Mouse (Mus musculus): Measurements from ENCODE around the gene Iapp. TPM values are rescaled to one million over a fixed set of nuclear protein-coding genes. Genes with fewer than 3 reads are reported as not detected.
A peak's percentile ranks its signal among the peaks of the same experiment; 100 is the strongest.
"Not testable (repeated sequence)": the region's sequence is repeated elsewhere in the genome, so short reads cannot be mapped to it uniquely, and the experiment has no call there.

Gene Iapp
- polyA plus RNA-seq, 1 experiment, result not detected

GRCm38 (mm10) chr6:142338961-142339360, 40.7 kb downstream of the Iapp start:
- TF ChIP-seq POLR2A (IDR thresholded peaks at IDR 0.05; ENCODE audit: borderline replicate concordance, extremely low read depth, low read depth, low read length) (no peak), CTCF (IDR thresholded peaks at IDR 0.05; ENCODE audit: insufficient read depth, low read length) (no peak)

GRCm38 (mm10) chr6:142339576-142339975, 41.4 kb downstream of the Iapp start:
- no peak for DNase-seq
- H3K4me3 ChIP-seq (replicated peaks; ENCODE audit: extremely low read depth, low read depth, low read length), result no peak overlapping the region
- TF ChIP-seq CTCF (IDR thresholded peaks at IDR 0.05; ENCODE audit: insufficient read depth, low read length) (no peak), POLR2A (IDR thresholded peaks at IDR 0.05; ENCODE audit: borderline replicate concordance, extremely low read depth, low read depth, low read length) (no peak)
- no peaks in the 10 kb centered on the region for H3K4me1 ChIP-seq (ENCODE audit: control insufficient read depth, insufficient read depth, low read length)
- 20% methylated on average over 2 of the region's 2 CpGs for WGBS

More at GRCm38 (mm10) chr6:142338961-142339360, 40.7 kb downstream of the Iapp start:
- Histone ChIP-seq H3K4me1 (ENCODE audit: control insufficient read depth, insufficient read depth, low read length) (no peaks in the 10 kb centered on the region), H3K4me3 (replicated peaks; ENCODE audit: extremely low read depth, low read depth, low read length) (no peak overlapping the region)
- WGBS, result 48% methylated on average over 2 of the region's 2 CpGs
- DNase-seq, result no peak

GRCm38 (mm10) chr6:142343561-142343960, 45.3 kb downstream of the Iapp start:
- WGBS, result 58% methylated on average over 2 of the region's 2 CpGs
- H3K4me1 ChIP-seq (ENCODE audit: control insufficient read depth, insufficient read depth, low read length), result peaks cover 3% of the 10 kb centered on the region
- DNase-seq, result no peak
- no peak overlapping the region for H3K4me3 ChIP-seq (replicated peaks; ENCODE audit: extremely low read depth, low read depth, low read length)
- TF ChIP-seq CTCF (IDR thresholded peaks at IDR 0.05; ENCODE audit: insufficient read depth, low read length), result peak; percentile 33; the same call in 1 of the 2 replicates
- no peak for TF ChIP-seq POLR2A (IDR thresholded peaks at IDR 0.05; ENCODE audit: borderline replicate concordance, extremely low read depth, low read depth, low read length)

- TF ChIP-seq CTCF (IDR thresholded peaks at IDR 0.05; ENCODE audit: insufficient read depth, low read length) (no peak), POLR2A (IDR thresholded peaks at IDR 0.05; ENCODE audit: borderline replicate concordance, extremely low read depth, low read depth, low read length) (peak; percentile 28; the same call in 1 of the 2 replicates)
- WGBS, result under 1% methylated on average over 48 of the region's 48 CpGs
- DNase-seq, result peak; percentile 78
- Histone ChIP-seq H3K4me1 (ENCODE audit: control insufficient read depth, insufficient read depth, low read length) (peaks cover 3% of the 10 kb centered on the region), H3K4me3 (replicated peaks; ENCODE audit: extremely low read depth, low read depth, low read length) (peak within 1 kb of the TSS; percentile 99)
Observed at GRCm38 (mm10) chr6:142345440-142346038, 47.3 kb downstream of the Iapp start, which contains the start of gene Pyroxd1. Gene Pyroxd1, plus strand, starts transcription at chr6:142345654.

GRCm38 (mm10) chr6:142346181-142347110, 48.2 kb downstream of the Iapp start:
- DNase-seq, result no peak
- Histone ChIP-seq H3K4me3 (replicated peaks; ENCODE audit: extremely low read depth, low read depth, low read length) (peak overlapping the region; percentile 99), H3K4me1 (ENCODE audit: control insufficient read depth, insufficient read depth, low read length) (peaks cover 3% of the 10 kb centered on the region)
- TF ChIP-seq CTCF (IDR thresholded peaks at IDR 0.05; ENCODE audit: insufficient read depth, low read length) (no peak), POLR2A (IDR thresholded peaks at IDR 0.05; ENCODE audit: borderline replicate concordance, extremely low read depth, low read depth, low read length) (no peak)
- 36% methylated on average over 12 of the region's 12 CpGs for WGBS

GRCm38 (mm10) chr6:142347431-142348385, 49.5 kb downstream of the Iapp start:
- TF ChIP-seq POLR2A (IDR thresholded peaks at IDR 0.05; ENCODE audit: borderline replicate concordance, extremely low read depth, low read depth, low read length) (no peak), CTCF (IDR thresholded peaks at IDR 0.05; ENCODE audit: insufficient read depth, low read length) (no peak)
- Histone ChIP-seq H3K4me3 (replicated peaks; ENCODE audit: extremely low read depth, low read depth, low read length) (no peak overlapping the region), H3K4me1 (ENCODE audit: control insufficient read depth, insufficient read depth, low read length) (peaks cover 3% of the 10 kb centered on the region)
- no peak for DNase-seq
- 60% methylated on average over 11 of the region's 11 CpGs for WGBS

GRCm38 (mm10) chr6:142352099-142352498, 53.9 kb downstream of the Iapp start:
- not testable (repeated sequence) for H3K4me3 ChIP-seq (replicated peaks; ENCODE audit: extremely low read depth, low read depth, low read length); H3K4me1 ChIP-seq (ENCODE audit: control insufficient read depth, insufficient read depth, low read length); DNase-seq
- 78% methylated on average over 3 of the region's 3 CpGs for WGBS

Other genes starting within 250 kb of the Iapp start
- gene Slco1a6, start 89.9 kb upstream of the Iapp start, polyA plus RNA-seq (2012; rRNA removed), result not detected in 2 replicates
- 0.18 and 0.20 TPM in 2 replicates for gene Slco1a5, start 24.6 kb downstream of the Iapp start, polyA plus RNA-seq (2012; rRNA removed)
- gene Pyroxd1, start 47.2 kb downstream of the Iapp start, polyA plus RNA-seq (2012; rRNA removed), result 4.1 TPM in 2 replicates
- 5.7 and 10.3 TPM in 2 replicates for gene Recql, start 88.7 kb downstream of the Iapp start, polyA plus RNA-seq (2012; rRNA removed)
- gene Golt1b, start 88.8 kb downstream of the Iapp start, polyA plus RNA-seq (2012; rRNA removed), result 5.4 and 10.1 TPM in 2 replicates
- gene Spx, start 115.0 kb downstream of the Iapp start, polyA plus RNA-seq (2012; rRNA removed), result 0.65 and 0.92 TPM in 2 replicates
- gene Gys2, start 174.7 kb downstream of the Iapp start, polyA plus RNA-seq (2012; rRNA removed), result 0.18 and 1.3 TPM in 2 replicates
- 138 and 224 TPM in 2 replicates for gene Ldhb, start 209.5 kb downstream of the Iapp start, polyA plus RNA-seq (2012; rRNA removed)

Data from lung, adult 2 months (tissue).